Mouse (Mus musculus): ENCODE results near the gene Rnase10. TPM values are rescaled to one million over a fixed set of nuclear protein-coding genes. Genes with fewer than 3 reads are reported as not detected.
"Not testable (repeated sequence)": the region's sequence is repeated elsewhere in the genome, so short reads cannot be mapped to it uniquely, and the experiment has no call there.

Rnase10 gene
- not detected for total RNA-seq (2021)
- long read RNA-seq, experiment 1: 0 reads
- long read RNA-seq, experiment 2: 0 reads

- no peak for TF ChIP-seq CTCF (IDR thresholded peaks at IDR 0.05)
- intact Hi-C loops (cut with DNase I): no loop called here
- DNase-seq: no peak
- Histone ChIP-seq H3K4me3 (peak within 1 kb of the TSS; percentile 38), H3K27ac (peak within 1 kb of the TSS; percentile 81)
Measured at GRCm38 (mm10) chr14:51007152-51007801, at the start of gene Rnase10. Gene Rnase10 (plus strand): TSS chr14:51007751.

- H3K4me3 ChIP-seq; intact Hi-C loops (cut with DNase I); H3K27ac ChIP-seq; DNase-seq: not testable (repeated sequence)
Measured at GRCm38 (mm10) chr14:50958289-50958995, 49.1 kb upstream of the Rnase10 start.

GRCm38 (mm10) chr14:50968216-50968980 is 39.2 kb upstream of the Rnase10 start:
- no peak overlapping the region for H3K27ac ChIP-seq
- no peak overlapping the region for H3K4me3 ChIP-seq
- intact Hi-C loops (cut with DNase I): no loop called here
- TF ChIP-seq CTCF (IDR thresholded peaks at IDR 0.05): no peak
- DNase-seq: no peak

GRCm38 (mm10) chr14:50969041-50969440 is 38.5 kb upstream of the Rnase10 start:
- no peak for TF ChIP-seq CTCF (IDR thresholded peaks at IDR 0.05)
- Histone ChIP-seq H3K4me3 (peak overlapping the region; percentile 47), H3K27ac (peak overlapping the region; percentile 55)
- intact Hi-C loops (cut with DNase I): no loop called here
- no peak for DNase-seq

GRCm38 (mm10) chr14:50969558-50970544 is 37.7 kb upstream of the Rnase10 start:
- DNase-seq: peak; percentile 39

GRCm38 (mm10) chr14:50970822-50971221 is 36.7 kb upstream of the Rnase10 start:
- intact Hi-C loops (cut with DNase I): no loop called here

More at GRCm38 (mm10) chr14:50969558-50970544, 37.7 kb upstream of the Rnase10 start:
- intact Hi-C loops (cut with DNase I): no loop called here
- TF ChIP-seq CTCF (IDR thresholded peaks at IDR 0.05): no peak
- Histone ChIP-seq H3K27ac (peak overlapping the region; percentile 55), H3K4me3 (peak overlapping the region; percentile 47)

GRCm38 (mm10) chr14:50973054-50973453 is 34.5 kb upstream of the Rnase10 start:
- H3K27ac ChIP-seq; H3K4me3 ChIP-seq; intact Hi-C loops (cut with DNase I); DNase-seq: not testable (repeated sequence)

More at GRCm38 (mm10) chr14:50970822-50971221, 36.7 kb upstream of the Rnase10 start:
- H3K27ac ChIP-seq: no peak overlapping the region
- H3K4me3 ChIP-seq: no peak overlapping the region
- TF ChIP-seq CTCF (IDR thresholded peaks at IDR 0.05): no peak
- DNase-seq: no peak

- no peak for TF ChIP-seq CTCF (IDR thresholded peaks at IDR 0.05)
- H3K4me3 ChIP-seq: no peak overlapping the region
- no peak for DNase-seq
- H3K27ac ChIP-seq: no peak overlapping the region
- intact Hi-C loops (cut with DNase I): no loop called here
Measured at GRCm38 (mm10) chr14:50973700-50974099, 33.9 kb upstream of the Rnase10 start.

GRCm38 (mm10) chr14:50975001-50975400 is 32.5 kb upstream of the Rnase10 start:
- DNase-seq: no peak
- no peak overlapping the region for H3K4me3 ChIP-seq
- TF ChIP-seq CTCF (IDR thresholded peaks at IDR 0.05): no peak
- intact Hi-C loops (cut with DNase I): no loop called here
- H3K27ac ChIP-seq: no peak overlapping the region

- DNase-seq: peak; percentile 26
- peak; percentile 49 for TF ChIP-seq CTCF (IDR thresholded peaks at IDR 0.05)
- Histone ChIP-seq H3K27ac (peak overlapping the region; percentile 62), H3K4me3 (peak overlapping the region; percentile 21)
- intact Hi-C loops (cut with DNase I): loop anchor here (2.0 kb wide), 1 partner anchor 86 kb away; no protein-coding TSS in a partner anchor
Measured at GRCm38 (mm10) chr14:50976674-50977073, 30.9 kb upstream of the Rnase10 start.

- H3K4me3 ChIP-seq; intact Hi-C loops (cut with DNase I); DNase-seq: not testable (repeated sequence)
- peak overlapping the region; percentile 62; the same call in 1 of the 2 replicates for H3K27ac ChIP-seq
Measured at GRCm38 (mm10) chr14:50978451-50978850, 29.1 kb upstream of the Rnase10 start.

GRCm38 (mm10) chr14:50979631-50980030 is 27.9 kb upstream of the Rnase10 start:
- intact Hi-C loops (cut with DNase I): no loop called here
- Histone ChIP-seq H3K4me3 (no peak overlapping the region), H3K27ac (peak overlapping the region; percentile 62)
- TF ChIP-seq CTCF (IDR thresholded peaks at IDR 0.05): no peak
- no peak for DNase-seq
